Mouse (Mus musculus): ENCODE measurements at regions not wholly inside any gene's neighbourhood (a gene's known extent, or its start where the extent isn't known, plus 50 kb on each side); places are given as distances from the start of the nearest gene placed in this dataset.

DNA sequence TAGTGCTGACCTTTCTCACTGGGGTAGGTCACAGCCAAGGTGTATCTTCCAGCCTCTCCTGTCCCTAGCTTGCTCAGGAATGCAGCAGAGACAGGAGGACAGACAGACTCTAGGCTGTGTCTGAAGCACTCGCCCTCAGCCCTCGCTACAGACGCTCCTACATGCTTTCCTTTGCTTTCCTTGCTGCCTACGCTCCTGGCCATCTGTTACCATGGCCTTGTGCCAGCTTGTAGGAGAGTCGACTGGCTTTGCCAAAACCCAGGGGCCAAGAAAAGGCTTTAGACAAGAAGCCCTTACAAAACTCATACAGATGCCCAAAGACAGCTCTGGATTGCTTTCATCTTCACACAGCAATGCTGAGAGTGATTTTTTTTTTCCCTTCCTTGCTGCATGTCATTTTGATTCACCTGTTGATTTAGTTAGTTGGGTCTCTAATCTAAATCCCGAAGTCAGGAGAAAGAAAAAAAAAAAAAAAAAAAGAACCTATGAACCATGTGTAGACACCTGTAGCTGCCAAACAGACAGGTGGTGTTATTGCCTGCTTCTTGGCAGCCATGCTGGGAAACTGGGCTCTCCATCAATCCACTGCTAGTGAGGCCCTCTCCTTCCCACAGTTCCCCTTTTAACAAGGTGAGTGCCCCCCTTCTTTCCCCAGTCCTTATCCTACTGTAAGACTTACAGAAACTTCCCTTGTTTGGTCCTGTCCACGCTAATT lies 233.1 kb upstream of the Id4 start:
- TF ChIP-seq EP300 (IDR thresholded peaks at IDR 0.05; ENCODE audit: low read depth) (no peak), CTCF (IDR thresholded peaks at IDR 0.05; ENCODE audit: low read depth) (no peak)

Measured in heart, postnatal 0 days (tissue).